ENCODE assay signal across 12 mouse cellular contexts in the genomic region with DNA sequence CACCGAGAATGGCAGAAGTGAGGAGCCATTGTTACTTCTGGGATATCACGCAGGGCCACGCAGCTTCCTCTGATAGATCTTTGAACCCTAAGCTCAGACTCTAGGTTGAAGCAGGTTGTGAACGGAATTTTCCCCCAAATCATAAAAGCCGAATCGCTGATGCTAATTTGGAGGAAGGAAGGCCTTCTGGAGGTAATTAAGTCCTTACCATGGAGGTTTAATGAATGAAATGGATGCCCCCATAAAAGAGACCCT.
"Had no signal": no experiment of that assay in that cellular context is flagged by ENCODE, and none has a peak within 500 bp of the region (broad histone marks: within the 10 kb centered on the region; RNA-seq: fewer than 3 reads in every experiment).

No protein-coding gene starts in this region.

- DNase-seq: left cerebral cortex, postnatal 4 days; liver; liver, embryonic 13.5 days; liver, postnatal 0 days; lung, adult 18-20 months; lung, adult 2 months; lung, embryonic 14.5 days; lung, postnatal 10 days; lung, postnatal 14 days; lung, postnatal 36 days; lung, postnatal 4 days; midbrain, embryonic 14.5 days had no signal
